Mouse (Mus musculus): ENCODE results near the gene Olfr553.
"Not testable (repeated sequence)": the region's sequence is repeated elsewhere in the genome, so short reads cannot be mapped to it uniquely, and the experiment has no call there.

Gene Olfr553

DNA sequence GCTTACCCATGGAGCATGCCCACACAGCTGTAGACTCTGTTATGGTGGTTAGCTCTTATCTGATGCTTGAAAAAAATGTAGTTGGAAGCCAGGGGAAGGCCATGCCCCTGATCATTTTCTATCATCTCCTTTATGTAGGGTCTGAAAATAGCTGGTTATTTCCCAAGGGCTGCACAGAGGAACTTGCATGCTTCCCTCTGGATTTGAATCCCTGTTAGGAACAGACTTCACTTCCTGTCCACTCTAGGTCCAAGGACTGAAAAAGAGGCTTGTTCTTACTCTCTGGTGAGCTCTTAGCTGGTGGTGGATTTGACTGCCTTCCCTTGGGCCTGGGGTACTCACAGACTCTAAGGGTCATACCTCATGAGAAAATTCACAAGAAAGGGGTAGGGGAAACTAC, at the start of gene Olfr553:
Gene Olfr553, minus strand, starts transcription at position 101 of the 400 bp plus-strand sequence.
- no peak for DNase-seq (ENCODE audit: low read depth)

DNA sequence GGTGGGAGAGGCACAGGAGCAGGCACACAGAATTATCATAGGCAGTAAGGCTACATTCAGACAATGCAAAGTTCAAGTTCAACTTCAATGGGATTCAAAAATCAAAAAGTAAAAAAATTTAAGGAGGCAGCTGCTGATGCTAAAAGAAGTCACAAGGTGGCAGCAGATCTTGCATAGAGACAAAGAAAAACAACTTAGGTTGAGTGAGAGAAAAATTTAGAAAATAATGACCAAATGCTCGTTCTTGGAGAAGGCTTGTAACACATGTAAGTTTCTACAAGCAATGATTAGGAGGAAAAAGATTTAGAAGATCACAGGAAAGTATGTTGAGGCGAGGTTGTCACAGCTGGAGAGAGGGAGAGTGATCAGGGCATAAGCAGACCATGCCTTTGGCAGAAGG, 47.4 kb upstream of the Olfr553 start:
- DNase-seq (ENCODE audit: low read depth): peak; percentile 23

GRCm38 (mm10) chr7:102664599-102664998, 46.6 kb upstream of the Olfr553 start, which contains the start of gene Olfr556:
Olfr556 (plus strand) TSS chr7:102664899.
- no peak for DNase-seq (ENCODE audit: low read depth)

DNA sequence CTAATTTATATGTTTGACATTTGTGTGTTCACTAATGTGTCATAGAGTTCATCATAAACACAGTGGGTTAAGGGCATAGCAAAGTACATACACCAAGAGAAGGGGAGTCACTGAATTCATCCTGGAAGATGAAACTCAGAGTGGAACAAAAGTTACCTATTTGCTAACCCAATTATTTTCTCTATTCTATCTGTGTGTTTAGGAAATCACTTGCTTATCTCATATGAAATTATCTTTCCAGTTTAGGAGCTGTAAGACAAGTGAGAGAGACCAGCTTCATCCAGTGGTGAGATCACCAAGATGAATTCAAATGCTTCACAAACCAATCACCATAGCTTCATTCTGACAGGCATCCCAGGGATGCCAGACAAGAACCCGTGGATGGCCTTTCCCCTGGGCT, 40.5 kb upstream of the Olfr553 start, which contains the start of gene Olfr555:
Gene Olfr555, plus strand, starts transcription at position 301 of the 400 bp plus-strand sequence.
- no peak for DNase-seq (ENCODE audit: low read depth)

- not testable (repeated sequence) for DNase-seq (ENCODE audit: low read depth)
These were observed 26.9 kb upstream of the Olfr553 start for GRCm38 (mm10) chr7:102644945-102645344.

GRCm38 (mm10) chr7:102638132-102638531, 20.1 kb upstream of the Olfr553 start, which contains the start of gene Olfr554:
Olfr554 (plus strand) TSS chr7:102638432.
- no peak for DNase-seq (ENCODE audit: low read depth)

DNA sequence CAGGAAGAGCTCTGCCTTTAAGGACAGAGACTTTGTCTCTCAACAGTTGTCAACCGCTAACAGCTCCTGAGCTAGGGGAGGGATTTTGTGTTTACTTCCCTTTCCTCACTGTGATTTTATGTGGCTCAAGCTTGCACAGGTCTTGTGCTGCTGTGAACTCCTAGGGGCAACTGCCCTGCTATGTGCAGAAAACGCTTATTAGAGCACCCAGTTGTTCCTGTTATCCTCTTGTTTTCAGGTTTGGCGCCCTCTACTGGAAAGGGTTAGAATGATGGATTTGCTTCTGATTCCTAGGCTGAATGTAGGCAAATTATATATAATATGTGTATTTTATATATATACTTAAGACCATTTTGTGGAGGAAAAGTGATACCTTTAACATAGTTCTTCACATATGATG, 18.6 kb upstream of the Olfr553 start:
- peak; percentile 80 for DNase-seq (ENCODE audit: low read depth)

DNA sequence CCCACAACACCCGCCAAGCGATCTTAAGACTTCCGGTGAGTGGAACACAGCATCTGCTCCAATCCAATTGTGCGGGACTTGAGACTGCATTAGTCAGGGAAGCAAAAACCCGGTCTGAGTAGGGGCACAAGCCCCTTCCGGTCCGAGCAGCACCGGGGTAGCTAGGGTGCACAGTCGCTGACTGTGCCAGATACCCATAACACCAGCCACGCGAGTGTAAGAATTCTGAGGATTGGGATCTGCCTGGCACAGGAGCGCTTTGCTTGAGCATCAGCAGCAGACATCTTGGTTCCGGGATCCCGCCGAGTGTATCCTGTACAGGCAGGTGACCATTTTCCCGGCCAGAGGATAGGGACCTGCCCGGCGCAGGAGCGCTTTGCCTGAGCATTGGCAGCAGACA, 2.4 kb upstream of the Olfr553 start:
- not testable (repeated sequence) for DNase-seq (ENCODE audit: low read depth)

- no peak for DNase-seq (ENCODE audit: low read depth)
These were observed 1.6 kb upstream of the Olfr553 start for GRCm38 (mm10) chr7:102619608-102620007.

DNA sequence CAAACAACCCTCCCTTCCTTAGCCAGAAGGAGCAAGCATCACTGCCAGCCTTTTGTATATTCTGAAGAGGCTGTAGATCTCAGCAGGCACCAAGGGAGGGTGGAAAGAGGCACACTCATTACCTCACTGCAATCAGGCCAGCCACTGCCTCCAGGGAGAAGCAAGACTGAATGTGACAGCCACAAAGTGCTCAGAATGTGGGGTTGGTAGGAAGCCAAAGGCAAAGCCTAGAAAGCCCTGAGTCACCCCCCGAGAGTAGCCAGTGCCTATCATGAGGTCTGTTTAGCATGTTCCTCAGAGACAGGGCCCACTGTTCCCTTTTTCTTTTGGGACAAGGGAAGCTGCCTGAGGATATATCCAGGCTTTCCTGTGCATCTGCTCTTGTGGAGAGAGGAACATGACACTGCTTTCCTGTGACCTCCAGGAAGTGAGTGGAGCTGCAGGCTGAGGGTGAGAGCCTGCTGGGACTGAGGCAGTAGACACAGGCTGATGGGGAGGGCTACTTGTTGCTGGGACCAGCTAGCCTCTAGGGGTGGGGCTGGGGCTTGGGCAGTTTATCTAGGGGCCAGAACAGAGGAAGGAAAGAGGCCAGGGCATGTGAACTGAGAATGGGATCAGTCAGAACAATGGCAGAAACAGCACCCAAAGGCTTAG, 20.5 kb downstream of the Olfr553 start, which contains the start of gene Olfr552:
Gene Olfr552, plus strand, starts transcription at position 393 of the 654 bp plus-strand sequence.
- no peak for DNase-seq (ENCODE audit: low read depth)

GRCm38 (mm10) chr7:102591786-102592185, 26.2 kb downstream of the Olfr553 start, which contains the start of gene Olfr551:
Olfr551 (minus strand) TSS chr7:102591886.
- DNase-seq (ENCODE audit: low read depth): no peak

DNA sequence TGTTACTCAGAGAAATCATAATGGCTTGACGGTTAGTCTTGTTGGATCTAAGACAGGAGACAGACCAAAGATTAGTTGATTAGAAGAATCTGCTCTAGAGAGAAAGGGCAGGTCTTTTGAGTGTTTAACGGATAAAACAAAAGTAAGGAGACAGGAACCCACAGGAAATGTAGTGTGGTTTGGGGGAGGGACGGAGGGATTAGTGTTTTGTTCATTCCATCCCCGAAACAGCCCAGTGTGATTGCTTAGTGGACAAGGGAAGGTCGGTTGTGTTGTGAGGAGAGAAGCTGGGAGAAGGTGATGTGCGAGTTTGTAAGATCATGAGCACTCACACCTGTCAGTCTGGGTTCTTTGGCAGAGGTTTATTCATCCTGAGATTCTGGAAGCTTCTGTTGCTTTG, 42.0 kb downstream of the Olfr553 start:
- DNase-seq (ENCODE audit: low read depth): no peak

DNA sequence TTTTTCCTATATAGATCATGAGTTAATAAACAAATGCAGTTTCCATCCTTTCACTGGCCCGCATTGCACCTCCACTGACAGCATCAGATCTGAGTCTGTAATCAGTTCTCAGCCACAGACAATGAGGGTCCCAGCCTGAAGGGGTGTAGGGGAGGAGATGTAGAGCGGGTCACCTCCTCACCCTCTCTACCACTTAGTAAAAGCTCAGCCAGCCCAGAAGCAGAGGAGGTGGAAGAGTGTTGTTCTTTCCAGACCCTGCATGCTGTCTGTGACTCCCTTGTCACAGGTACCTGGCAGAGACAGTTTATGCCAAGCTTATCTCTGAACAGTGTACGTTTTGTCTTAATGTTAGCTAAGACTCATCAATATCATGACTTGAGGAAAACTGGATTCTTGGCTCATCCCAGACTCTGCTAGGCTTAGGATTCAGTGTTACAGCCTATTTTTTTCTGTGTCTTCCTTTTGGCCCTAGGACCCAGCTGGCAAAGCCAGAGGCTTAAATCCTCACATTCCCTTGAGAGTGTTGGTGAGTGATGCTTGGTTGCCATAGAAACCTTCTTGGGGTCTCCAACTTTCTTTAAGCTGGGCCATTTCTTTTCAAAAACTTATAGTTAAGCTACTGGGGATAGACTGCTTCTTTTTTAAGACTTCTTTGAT, 44.7 kb downstream of the Olfr553 start:
- no peak for DNase-seq (ENCODE audit: low read depth)

DNA sequence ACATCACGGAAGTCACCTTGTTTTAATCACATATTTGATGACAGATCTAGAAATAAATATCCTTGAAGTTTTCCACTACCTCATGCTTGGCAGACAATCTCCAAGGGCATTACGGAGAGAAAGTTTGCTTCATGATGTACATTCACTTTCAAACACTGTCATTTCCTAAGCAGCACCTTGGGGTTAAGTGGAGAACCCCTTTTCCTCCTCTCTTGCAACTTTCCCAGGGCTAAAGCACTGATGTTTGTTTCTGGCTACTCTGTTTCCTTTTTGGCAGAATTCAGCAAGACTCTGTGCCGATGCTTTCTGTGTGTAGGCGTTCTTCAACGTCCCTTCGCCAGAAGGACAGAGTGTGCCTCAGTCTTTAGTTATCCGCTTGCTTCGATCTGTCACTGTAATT, 46.9 kb downstream of the Olfr553 start, which contains the start of gene Olfr550:
Gene Olfr550, plus strand, starts transcription at position 301 of the 400 bp plus-strand sequence.
- no peak for DNase-seq (ENCODE audit: low read depth)

DNA sequence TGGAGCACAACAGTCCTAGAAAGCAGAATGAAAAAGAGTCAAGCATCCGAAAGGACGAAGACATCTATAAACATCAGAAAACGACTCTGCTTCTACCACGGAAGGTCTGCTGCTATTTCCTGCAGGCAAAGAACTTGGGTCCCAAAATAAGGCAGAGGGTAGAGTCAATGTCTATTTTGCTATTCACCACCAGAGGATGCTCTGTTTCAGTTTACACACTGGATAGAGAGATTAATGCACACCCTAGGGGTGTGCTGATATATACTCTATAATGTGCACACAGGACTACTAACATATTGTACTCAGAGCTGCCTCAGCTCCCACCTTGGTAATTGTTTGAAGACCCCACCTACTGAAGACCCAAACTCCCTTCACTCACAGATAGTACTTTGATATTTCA, 51.8 kb downstream of the Olfr553 start:
- peak; percentile 8 for DNase-seq (ENCODE audit: low read depth)

DNA sequence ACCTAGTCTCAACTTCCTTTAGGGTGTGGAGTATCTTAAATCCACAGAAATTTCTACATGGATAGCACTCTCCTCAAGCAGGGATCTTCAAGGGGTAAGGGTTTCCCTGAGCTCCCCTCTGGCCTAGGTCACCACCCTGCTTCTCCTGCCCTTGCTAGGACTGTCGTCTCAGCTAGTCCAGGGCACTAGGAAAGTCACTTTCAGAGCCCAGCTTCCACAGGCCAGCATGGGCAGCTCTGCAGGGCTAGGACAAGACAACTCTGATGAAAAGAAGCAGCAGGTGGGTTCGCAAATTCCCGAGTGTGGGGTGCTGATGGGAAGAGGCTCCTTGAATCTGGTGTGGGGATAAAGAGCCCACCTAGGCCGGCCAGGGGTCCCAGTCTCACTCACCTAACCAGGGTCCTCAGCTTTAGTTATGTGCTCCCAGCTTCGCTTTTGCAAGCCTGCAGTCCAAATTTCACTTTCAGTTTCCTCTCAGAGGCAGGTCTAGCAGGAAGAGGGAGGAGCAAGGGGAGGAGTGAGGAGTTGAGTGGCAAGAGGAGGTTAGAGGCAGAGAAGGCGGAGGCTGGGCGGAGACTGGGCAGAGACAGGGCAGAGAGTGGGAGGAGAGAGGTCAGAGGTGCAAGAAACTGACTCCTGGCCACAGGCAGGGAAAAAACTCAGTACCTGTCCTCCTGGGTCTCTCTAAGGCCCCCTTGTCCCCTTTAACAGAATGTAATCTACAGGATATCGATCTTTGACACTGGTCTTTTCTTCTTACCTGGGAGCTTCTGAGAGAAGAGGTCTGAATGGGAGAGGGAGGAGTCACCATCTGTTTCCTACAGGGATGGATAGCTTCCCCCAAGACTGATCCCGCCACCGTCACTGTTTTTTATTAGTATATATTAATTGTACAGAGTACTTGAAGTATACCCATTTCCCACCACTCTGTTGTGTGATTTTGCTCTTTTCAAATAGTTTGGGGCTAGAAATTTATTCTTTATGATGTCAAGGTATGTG, 52.7 kb downstream of the Olfr553 start, which contains the start of gene Trim21:
Gene Trim21, minus strand, starts transcription at position 488 of the 999 bp plus-strand sequence.
- DNase-seq (ENCODE audit: low read depth): peak; percentile 89

Data from naive thymus-derived CD4-positive, alpha-beta T cell, adult 2 months (primary cell).